ENCODE assay signal across 7 mouse cellular contexts in the genomic region with DNA sequence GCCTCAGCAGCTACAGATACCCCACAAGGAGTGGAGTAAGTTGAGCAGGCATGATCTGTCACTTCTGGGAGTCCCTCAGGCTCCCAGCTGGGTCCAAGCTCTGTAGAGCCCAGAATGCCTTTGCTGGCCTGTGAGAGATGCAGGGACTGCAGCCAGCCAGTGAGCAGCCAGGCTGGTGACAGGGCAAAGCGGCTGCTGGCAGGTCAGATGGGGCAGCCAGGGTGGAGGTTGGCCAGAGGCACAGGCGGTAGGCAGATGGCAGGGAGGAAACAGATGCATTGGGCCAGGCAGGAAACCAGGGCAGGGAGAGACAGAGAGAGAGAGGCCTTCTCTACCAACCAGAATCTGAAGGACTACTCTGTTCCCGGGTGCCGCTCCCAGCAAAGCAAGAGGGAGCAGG. TPM values are rescaled to one million over a fixed set of nuclear protein-coding genes. Genes with fewer than 3 reads are reported as not detected.
DNase-seq lines count a peak whose midpoint lies in the region; ATAC-seq and TF ChIP-seq lines count a peak whose summit lies in the region.

No protein-coding gene starts in this region.

- no peak overlapping the region for H3K27ac ChIP-seq in lung, embryonic 14.5 days (ENCODE audit: low read depth)
- no peak overlapping the region for H3K27ac ChIP-seq in forebrain, postnatal 0 days (ENCODE audit: low read depth, low read length)
- peak overlapping the region; percentile 81 for H3K27ac ChIP-seq in thymus, adult 2 months (ENCODE audit: control insufficient read depth, insufficient read depth, low read length)

- WGBS in lung, embryonic 14.5 days = 58% methylated on average over 4 of the region's 4 CpGs
- 61% methylated on average over 4 of the region's 4 CpGs for WGBS in forebrain, postnatal 0 days
- WGBS in thymus, adult 2 months = 2% methylated on average over 4 of the region's 4 CpGs

- H3K4me3 ChIP-seq in lung, embryonic 14.5 days (ENCODE audit: low read depth, low read length) = no peak overlapping the region
- no peak overlapping the region for H3K4me3 ChIP-seq in forebrain, postnatal 0 days (ENCODE audit: low read depth, low read length)
- peak overlapping the region; percentile 41 for H3K4me3 ChIP-seq in thymus, adult 2 months (ENCODE audit: control insufficient read depth, insufficient read depth, low read length)

- H3K36me3 ChIP-seq in lung, embryonic 14.5 days (ENCODE audit: insufficient read depth) = peaks cover 12% of the 10 kb centered on the region; the same call in 1 of the 2 replicates
- no peaks in the 10 kb centered on the region for H3K36me3 ChIP-seq in forebrain, postnatal 0 days (ENCODE audit: insufficient read depth)
- H3K36me3 ChIP-seq in thymus, adult 2 months (ENCODE audit: control insufficient read depth, insufficient read depth, low read length) = peaks cover 4% of the 10 kb centered on the region; the same call in 1 of the 2 replicates

- H3K9me3 ChIP-seq in lung, embryonic 14.5 days (ENCODE audit: low read depth, low read length) = no peaks in the 10 kb centered on the region
- H3K9me3 ChIP-seq in forebrain, postnatal 0 days (ENCODE audit: low read length) = no peaks in the 10 kb centered on the region

- no peak for TF ChIP-seq POLR2A in thymus, adult 2 months (IDR thresholded peaks at IDR 0.05; ENCODE audit: control insufficient read depth, extremely low read depth, insufficient read depth, low read length, poor library complexity)

- no peak for TF ChIP-seq CTCF in lung, embryonic 14.5 days (IDR thresholded peaks at IDR 0.05; ENCODE audit: low read depth)
- TF ChIP-seq CTCF in forebrain, postnatal 0 days (IDR thresholded peaks at IDR 0.05; ENCODE audit: low read depth) = no peak
- no peak for TF ChIP-seq CTCF in thymus, adult 2 months (IDR thresholded peaks at IDR 0.05; ENCODE audit: borderline replicate concordance, control insufficient read depth, extremely low read depth, insufficient read depth, low read length, poor library complexity)

- H3K9ac ChIP-seq in lung, embryonic 14.5 days = no peak overlapping the region
- H3K9ac ChIP-seq in forebrain, postnatal 0 days = no peak overlapping the region

- DNase-seq in lung, embryonic 14.5 days = peak; percentile 12
- no peak for DNase-seq in lung, postnatal 14 days
- DNase-seq in forebrain, postnatal 0 days = no peak
- DNase-seq in heart, postnatal 4 days = peak; percentile 56
- DNase-seq in thymus, adult 2 months = peak; percentile 62
- no peak for DNase-seq in ovary, adult 18-20 months (ENCODE audit: low spot score)

- no peaks in the 10 kb centered on the region for H3K27me3 ChIP-seq in lung, embryonic 14.5 days (ENCODE audit: insufficient read depth, low read length)
- no peaks in the 10 kb centered on the region for H3K27me3 ChIP-seq in forebrain, postnatal 0 days (ENCODE audit: insufficient read depth, low read length)
- no peaks in the 10 kb centered on the region for H3K27me3 ChIP-seq in thymus, adult 2 months (ENCODE audit: control insufficient read depth, insufficient read depth, low read length)

- ATAC-seq in lung, embryonic 14.5 days (ENCODE audit: insufficient read depth) = no peak
- peak; percentile 92 for ATAC-seq in cerebellum, adult (ENCODE audit: insufficient number of reproducible peaks, low FRiP score, low TSS enrichment)
- peak; percentile 67 for ATAC-seq in forebrain, postnatal 0 days

- H3K4me1 ChIP-seq in lung, embryonic 14.5 days (ENCODE audit: insufficient read depth) = peaks cover 4% of the 10 kb centered on the region; the same call in 1 of the 2 replicates
- H3K4me1 ChIP-seq in forebrain, postnatal 0 days (ENCODE audit: insufficient read depth) = no peaks in the 10 kb centered on the region
- peaks cover 68% of the 10 kb centered on the region for H3K4me1 ChIP-seq in thymus, adult 2 months (replicated peaks; ENCODE audit: control insufficient read depth, insufficient read depth, low read length)

- no peak overlapping the region for H3K4me2 ChIP-seq in lung, embryonic 14.5 days
- no peak overlapping the region for H3K4me2 ChIP-seq in forebrain, postnatal 0 days (ENCODE audit: low read depth)

RNA-seq across cellular contexts. Expression of a gene that starts 6.4 kb away (rescaled TPM):
- 81.7 and 93.0 TPM in 2 replicates for polyA plus RNA-seq in lung, embryonic 14.5 days (2014; fragmentation: Nextera tagmentation; extraction: Ambion mirVana)
- total RNA-seq in forebrain, postnatal 0 days (2014; rRNA removed) = 4.9 and 6.0 TPM in 2 replicates
- polyA plus RNA-seq in forebrain, postnatal 0 days (2015; fragmentation: Nextera tagmentation; extraction: Ambion mirVana) = 9.5 and 11.6 TPM in 2 replicates
- total RNA-seq in heart, postnatal 4 days (2021) = 10 to 100 TPM; 44.0 to 47.2 TPM
- 781 and 799 TPM in 2 replicates for polyA plus RNA-seq in thymus, adult 2 months (2012; rRNA removed)

RNA-seq across cellular contexts. Expression of a gene that starts 44.4 kb away (rescaled TPM):
- polyA plus RNA-seq in lung, embryonic 14.5 days (2014; fragmentation: Nextera tagmentation; extraction: Ambion mirVana) = 57.4 and 57.7 TPM in 2 replicates
- total RNA-seq in forebrain, postnatal 0 days (2014; rRNA removed) = 16.3 and 17.1 TPM in 2 replicates
- 19.5 and 22.7 TPM in 2 replicates for polyA plus RNA-seq in forebrain, postnatal 0 days (2015; fragmentation: Nextera tagmentation; extraction: Ambion mirVana)
- total RNA-seq in heart, postnatal 4 days (2021) = 10 to 100 TPM; 32.5 to 33.6 TPM
- polyA plus RNA-seq in thymus, adult 2 months (2012; rRNA removed) = 72.4 and 76.2 TPM in 2 replicates

Comparison
In these comparisons a context has a peak if more than half of its experiments do, and no peak if none do; other contexts are left out.
1. DNase-seq: peak in lung, embryonic 14.5 days (single experiment), heart, postnatal 4 days (single experiment) and thymus, adult 2 months (single experiment); none in lung, postnatal 14 days (single experiment), forebrain, postnatal 0 days (single experiment) and ovary, adult 18-20 months (single experiment).